Mouse (Mus musculus) cortical plate, adult 2 months (tissue): Measurements from ENCODE around the gene Gm12169. TPM values are rescaled to one million over a fixed set of nuclear protein-coding genes. Genes with fewer than 3 reads are reported as not detected.
"Not testable (repeated sequence)": the region's sequence is repeated elsewhere in the genome, so short reads cannot be mapped to it uniquely, and the experiment has no call there.

Experiments used
- H3K27ac ChIP-seq: fragments of 200-500 bp; 2 replicates; pipeline ENCODE4 v1.5.1; 2012; ENCODE audit warnings: low read length, control low read depth, inconsistent platforms; ENCODE audit not compliant: insufficient read depth
- H3K4me1 ChIP-seq: fragments of 200-500 bp; 2 replicates; pipeline ENCODE4 v1.6.1; 2011; ENCODE audit warnings: low read length; ENCODE audit not compliant: control insufficient read depth, insufficient read depth
- H3K4me3 ChIP-seq: fragments of 200-500 bp; 2 replicates; pipeline ENCODE4 v1.5.1; 2011; ENCODE audit warnings: mild to moderate bottlenecking, low read length, control low read depth; ENCODE audit not compliant: insufficient read depth
- CTCF ChIP-seq: fragments of 200-500 bp; IDR thresholded peaks from 2 replicates; pipeline ENCODE4 v1.5.1; 2011; ENCODE audit warnings: mild to moderate bottlenecking, control low read depth, low read length; ENCODE audit not compliant: insufficient read depth; ENCODE audit errors: extremely low read depth
- POLR2A ChIP-seq: fragments of 200-500 bp; IDR thresholded peaks from 2 replicates; pipeline ENCODE4 v1.6.1; 2011; ENCODE audit warnings: mild to moderate bottlenecking, low read length, control low read depth; ENCODE audit not compliant: insufficient read depth; ENCODE audit errors: extremely low read depth
- polyA plus RNA-seq: library from polyadenylated mRNA; depleted of rRNA; stranded (reverse); fragments of >200 nt; gene quantifications from 2 replicates; pipeline ENCODE4 v1.2.3, GENCODE M21; 2012; rRNA removed

The Gm12169 gene
- not detected in 2 replicates for polyA plus RNA-seq

- no peak for TF ChIP-seq POLR2A
- TF ChIP-seq CTCF: no peak
- no peaks in the 10 kb centered on the region for H3K4me1 ChIP-seq
- H3K4me3 ChIP-seq: no peak within 1 kb of the TSS
- no peak within 1 kb of the TSS for H3K27ac ChIP-seq
Observed at GRCm38 (mm10) chr11:46523912-46524311, at the start of gene Gm12169. Gene Gm12169 (plus strand): TSS chr11:46524212.

GRCm38 (mm10) chr11:46474220-46474619 lies 49.8 kb upstream of the Gm12169 start:
- TF ChIP-seq CTCF: no peak
- TF ChIP-seq POLR2A: no peak
- no peak overlapping the region for H3K4me3 ChIP-seq
- no peaks in the 10 kb centered on the region for H3K4me1 ChIP-seq
- H3K27ac ChIP-seq: no peak overlapping the region

- TF ChIP-seq CTCF: no peak
- Histone ChIP-seq H3K4me3 (no peak overlapping the region), H3K27ac (no peak overlapping the region)
Observed at GRCm38 (mm10) chr11:46479311-46479710, 44.7 kb upstream of the Gm12169 start.

GRCm38 (mm10) chr11:46480517-46480916 lies 43.5 kb upstream of the Gm12169 start:
- H3K4me1 ChIP-seq: no peaks in the 10 kb centered on the region
- H3K4me3 ChIP-seq: no peak overlapping the region
- H3K27ac ChIP-seq: no peak overlapping the region
- TF ChIP-seq POLR2A (no peak), CTCF (no peak)

More at GRCm38 (mm10) chr11:46479311-46479710, 44.7 kb upstream of the Gm12169 start:
- no peaks in the 10 kb centered on the region for H3K4me1 ChIP-seq

GRCm38 (mm10) chr11:46488231-46488630 lies 35.8 kb upstream of the Gm12169 start:
- H3K4me1 ChIP-seq: no peaks in the 10 kb centered on the region
- no peak for TF ChIP-seq POLR2A
- no peak for TF ChIP-seq CTCF
- no peak overlapping the region for H3K27ac ChIP-seq
- no peak overlapping the region for H3K4me3 ChIP-seq

- Histone ChIP-seq H3K27ac (no peak overlapping the region), H3K4me3 (no peak overlapping the region)
Observed at GRCm38 (mm10) chr11:46488650-46489049, 35.4 kb upstream of the Gm12169 start.

GRCm38 (mm10) chr11:46507146-46507545 lies 16.9 kb upstream of the Gm12169 start:
- TF ChIP-seq POLR2A (no peak), CTCF (no peak)
- Histone ChIP-seq H3K4me1 (no peaks in the 10 kb centered on the region), H3K27ac (no peak overlapping the region), H3K4me3 (no peak overlapping the region)

More at GRCm38 (mm10) chr11:46488650-46489049, 35.4 kb upstream of the Gm12169 start:
- no peaks in the 10 kb centered on the region for H3K4me1 ChIP-seq
- TF ChIP-seq POLR2A (no peak), CTCF (no peak)

- Histone ChIP-seq H3K4me3 (no peak overlapping the region), H3K27ac (no peak overlapping the region), H3K4me1 (no peaks in the 10 kb centered on the region)
- no peak for TF ChIP-seq POLR2A
- no peak for TF ChIP-seq CTCF
Observed at GRCm38 (mm10) chr11:46509900-46510299, 14.1 kb upstream of the Gm12169 start.

- not testable (repeated sequence) for H3K4me3 ChIP-seq, H3K4me1 ChIP-seq, H3K27ac ChIP-seq
Observed at GRCm38 (mm10) chr11:46521341-46521740, 2.7 kb upstream of the Gm12169 start.

- Histone ChIP-seq H3K27ac (no peak overlapping the region), H3K4me1 (no peaks in the 10 kb centered on the region), H3K4me3 (no peak overlapping the region)
- peak; percentile 33; the same call in 1 of the 2 replicates for TF ChIP-seq CTCF
- TF ChIP-seq POLR2A: no peak
Observed at GRCm38 (mm10) chr11:46522719-46523118, 1.3 kb upstream of the Gm12169 start.

GRCm38 (mm10) chr11:46530149-46530548 lies 6.1 kb downstream of the Gm12169 start:
- TF ChIP-seq CTCF (no peak), POLR2A (no peak)
- Histone ChIP-seq H3K4me3 (no peak overlapping the region), H3K4me1 (no peaks in the 10 kb centered on the region), H3K27ac (no peak overlapping the region)
